Mouse (Mus musculus): ENCODE measurements around the gene Calm2.

GRCm38 (mm10) chr17:87433929-87434328, 12.8 kb downstream of the Calm2 start:
- no peak for TF ChIP-seq MAX (IDR thresholded peaks at IDR 0.05; ENCODE audit: low read length)
- TF ChIP-seq POLR2AphosphoS2 (IDR thresholded peaks at IDR 0.05; ENCODE audit: low read length), result no peak
- no peak for TF ChIP-seq HCFC1 (IDR thresholded peaks at IDR 0.05; ENCODE audit: low read depth, low read length)
- TF ChIP-seq EP300 (IDR thresholded peaks at IDR 0.05; ENCODE audit: low read depth in 1 of 2, low read length in 2 of 2), result no peak
- no peak for TF ChIP-seq USF1 (IDR thresholded peaks at IDR 0.05; ENCODE audit: low read depth, low read length)
- TF ChIP-seq MAFK (IDR thresholded peaks at IDR 0.05; ENCODE audit: borderline replicate concordance, low read depth, low read length), result no peak
- TF ChIP-seq POLR2A (IDR thresholded peaks at IDR 0.05; ENCODE audit: control insufficient read depth in 1 of 2, insufficient read depth in 1 of 2, low read depth in 1 of 2, low read length in 2 of 2, poor library complexity in 1 of 2), result no peak
- no peak for TF ChIP-seq CTCF (IDR thresholded peaks at IDR 0.05 in 2 of 3, conservative IDR thresholded peaks at IDR 0.05 in 1 of 3; ENCODE audit: control insufficient read depth in 1 of 3, insufficient read depth in 1 of 3, low read depth in 2 of 3, low read length in 3 of 3, poor library complexity in 1 of 3, severe bottlenecking in 1 of 3)
- TF ChIP-seq ZC3H11A (IDR thresholded peaks at IDR 0.05; ENCODE audit: low read depth, low read length), result no peak
- no peak for TF ChIP-seq GABPA (IDR thresholded peaks at IDR 0.05; ENCODE audit: low read depth, low read length)
- TF ChIP-seq ZKSCAN1 (IDR thresholded peaks at IDR 0.05; ENCODE audit: low read depth, low read length), result no peak

Measured in MEL (cell line).